Mouse (Mus musculus) adipocyte (in vitro differentiated cells): ENCODE data around the gene Bcl7c.
"Not testable (repeated sequence)": the region's sequence is repeated elsewhere in the genome, so short reads cannot be mapped to it uniquely, and the experiment has no call there.

Source experiments
- DNase-seq: peaks from one replicate; pipeline ENCODE4 v3.0.0-alpha.2; 2016; ENCODE audit warnings: low spot score

Gene Bcl7c

GRCm38 (mm10) chr7:127648516-127649201 lies 60.1 kb downstream of the Bcl7c start:
- no peak for DNase-seq

- not testable (repeated sequence) for DNase-seq
Observed at GRCm38 (mm10) chr7:127647576-127647975, 61.2 kb downstream of the Bcl7c start.

- DNase-seq = no peak
Observed at GRCm38 (mm10) chr7:127646363-127646762, 62.4 kb downstream of the Bcl7c start.

GRCm38 (mm10) chr7:127642254-127642653 lies 66.5 kb downstream of the Bcl7c start:
- DNase-seq = no peak

- DNase-seq = no peak
Observed at GRCm38 (mm10) chr7:127641260-127641659, 67.5 kb downstream of the Bcl7c start.

GRCm38 (mm10) chr7:127636963-127637362 lies 71.8 kb downstream of the Bcl7c start:
- no peak for DNase-seq

GRCm38 (mm10) chr7:127631416-127631815 lies 77.3 kb downstream of the Bcl7c start:
- no peak for DNase-seq

- no peak for DNase-seq
Observed at GRCm38 (mm10) chr7:127628646-127629045, 80.1 kb downstream of the Bcl7c start.

GRCm38 (mm10) chr7:127626471-127626870 lies 82.3 kb downstream of the Bcl7c start:
- no peak for DNase-seq

- DNase-seq = no peak
Observed at GRCm38 (mm10) chr7:127626039-127626438, 82.7 kb downstream of the Bcl7c start.

- DNase-seq = not testable (repeated sequence)
Observed at GRCm38 (mm10) chr7:127618402-127618801, 90.3 kb downstream of the Bcl7c start.

- no peak for DNase-seq
Observed at GRCm38 (mm10) chr7:127617962-127618361, 90.8 kb downstream of the Bcl7c start.

GRCm38 (mm10) chr7:127616881-127617280 lies 91.9 kb downstream of the Bcl7c start:
- DNase-seq = no peak

- no peak for DNase-seq
Observed at GRCm38 (mm10) chr7:127616336-127616735, 92.4 kb downstream of the Bcl7c start.

- DNase-seq = peak; percentile 61
Observed at GRCm38 (mm10) chr7:127614891-127615843, 93.6 kb downstream of the Bcl7c start, which contains the start of gene Zfp629. Gene Zfp629, minus strand, starts transcription at chr7:127615797.

GRCm38 (mm10) chr7:127614511-127614890 lies 94.2 kb downstream of the Bcl7c start:
- DNase-seq = peak; percentile 26

- DNase-seq = no peak
Observed at GRCm38 (mm10) chr7:127614091-127614490, 94.6 kb downstream of the Bcl7c start.

GRCm38 (mm10) chr7:127613501-127613900 lies 95.2 kb downstream of the Bcl7c start:
- no peak for DNase-seq

- no peak for DNase-seq
Observed at GRCm38 (mm10) chr7:127611561-127611960, 97.2 kb downstream of the Bcl7c start.
